Mouse (Mus musculus) lung, postnatal 0 days (tissue): ENCODE measurements around the gene Acvr2a.

Source experiments
- CTCF ChIP-seq: IDR thresholded peaks from 2 replicates; pipeline ENCODE4 v1.5.1; 2016; ENCODE audit warnings: antibody characterized with exemption, mild to moderate bottlenecking
- EP300 ChIP-seq: IDR thresholded peaks from 2 replicates; pipeline ENCODE4 v1.6.1; 2016; ENCODE audit warnings: antibody characterized with exemption, mild to moderate bottlenecking, control low read depth

GRCm38 (mm10) chr2:48816141-48817028 lies 2.5 kb downstream of the Acvr2a start:
- TF ChIP-seq CTCF (no peak), EP300 (no peak)
